Mouse (Mus musculus): ENCODE data around the gene H2-M5. TPM values are rescaled to one million over a fixed set of nuclear protein-coding genes. Genes with fewer than 3 reads are reported as not detected.
A peak's percentile ranks its signal among the peaks of the same experiment; 100 is the strongest.
"Not testable (repeated sequence)": the region's sequence is repeated elsewhere in the genome, so short reads cannot be mapped to it uniquely, and the experiment has no call there.

Gene H2-M5
- total and polyA plus RNA-seq, 2 experiments from 2014 or later: 1.9 to 2.5 TPM

DNA sequence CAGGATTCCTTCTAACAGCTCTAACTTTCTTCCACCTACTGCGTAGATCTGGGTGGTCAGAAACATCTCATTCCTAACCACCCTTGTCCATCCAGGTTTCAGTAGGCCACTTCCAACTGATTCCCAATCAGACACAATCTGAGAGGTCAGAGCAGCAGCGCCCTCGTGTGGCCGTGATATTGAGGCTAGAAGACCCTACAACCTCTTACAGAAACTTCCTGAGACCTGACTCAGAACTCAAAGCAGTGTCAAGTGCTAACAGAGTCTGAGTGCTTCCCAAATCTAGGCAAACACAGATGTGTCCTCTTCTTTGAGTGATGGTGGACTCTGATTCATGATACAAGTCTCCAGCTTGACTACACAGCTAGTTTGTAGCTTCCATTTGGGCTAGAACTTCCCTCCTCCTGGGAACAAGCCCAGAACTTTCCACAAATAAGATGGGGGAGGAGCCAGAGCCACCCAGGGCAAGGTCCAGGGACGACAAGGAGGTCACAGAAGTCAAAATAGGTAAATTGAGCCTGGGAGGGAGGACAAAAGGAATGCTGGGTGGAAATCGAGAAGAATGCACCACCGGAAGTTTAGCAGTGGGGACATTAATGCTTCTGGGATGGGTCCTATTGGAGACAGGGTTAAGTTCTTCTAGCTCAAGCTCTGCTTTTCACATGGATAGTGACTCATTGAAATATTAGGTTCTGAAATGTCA is 7.8 kb upstream of the H2-M5 start:
- no peak overlapping the region for H3K4me2 ChIP-seq (ENCODE audit: low read depth, low read length)
- H3K36me3 ChIP-seq (ENCODE audit: insufficient read depth, low read length): no peaks in the 10 kb centered on the region
- no peak overlapping the region for H3K4me3 ChIP-seq (ENCODE audit: low read length)
- no peak overlapping the region for H3K9ac ChIP-seq (replicated peaks; ENCODE audit: low read length)
- ATAC-seq (peak; percentile 73; the same call in 1 of the 2 replicates), DNase-seq (ENCODE audit: low spot score) (peak; percentile 86)
- no peak overlapping the region for H3K27ac ChIP-seq
- no peaks in the 10 kb centered on the region for H3K27me3 ChIP-seq (ENCODE audit: insufficient read depth, low read length)
- TF ChIP-seq CTCF (IDR thresholded peaks at IDR 0.05; ENCODE audit: low read depth): peak; percentile 82
- 28% methylated on average over 7 of the region's 7 CpGs for WGBS
- no peaks in the 10 kb centered on the region for H3K9me3 ChIP-seq (ENCODE audit: low read length)
- no peaks in the 10 kb centered on the region for H3K4me1 ChIP-seq (ENCODE audit: insufficient read depth, low read length)

DNA sequence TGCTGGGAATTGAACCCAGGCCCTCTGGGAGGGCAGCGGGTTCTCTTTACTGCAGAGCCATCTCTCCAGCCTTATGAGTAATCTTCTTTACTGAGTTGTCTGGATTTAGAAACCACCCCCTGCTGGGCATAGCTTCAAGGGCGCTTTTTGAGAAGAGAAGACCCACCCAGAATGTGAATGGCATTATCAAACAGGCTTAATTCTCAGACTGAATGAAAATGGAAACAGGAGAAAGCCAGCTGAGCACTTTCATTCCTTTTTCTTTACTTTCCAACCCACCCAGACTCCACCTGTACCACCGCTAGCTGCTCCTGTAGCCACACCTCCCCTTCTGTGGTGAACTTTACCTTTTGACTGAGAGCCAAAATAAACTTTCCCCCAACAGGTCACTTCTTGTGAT is 6.1 kb upstream of the H2-M5 start:
- no peak for ATAC-seq
- Histone ChIP-seq H3K9ac (replicated peaks; ENCODE audit: low read length) (no peak overlapping the region), H3K27me3 (ENCODE audit: insufficient read depth, low read length) (no peaks in the 10 kb centered on the region), H3K9me3 (ENCODE audit: low read length) (no peaks in the 10 kb centered on the region), H3K27ac (no peak overlapping the region), H3K4me1 (ENCODE audit: insufficient read depth, low read length) (no peaks in the 10 kb centered on the region), H3K36me3 (ENCODE audit: insufficient read depth, low read length) (no peaks in the 10 kb centered on the region), H3K4me2 (ENCODE audit: low read depth, low read length) (no peak overlapping the region), H3K4me3 (ENCODE audit: low read length) (no peak overlapping the region)
- no peak for DNase-seq (ENCODE audit: low spot score)
- no peak for TF ChIP-seq CTCF (IDR thresholded peaks at IDR 0.05; ENCODE audit: low read depth)
- 55% methylated on average over 3 of the region's 3 CpGs for WGBS

DNA sequence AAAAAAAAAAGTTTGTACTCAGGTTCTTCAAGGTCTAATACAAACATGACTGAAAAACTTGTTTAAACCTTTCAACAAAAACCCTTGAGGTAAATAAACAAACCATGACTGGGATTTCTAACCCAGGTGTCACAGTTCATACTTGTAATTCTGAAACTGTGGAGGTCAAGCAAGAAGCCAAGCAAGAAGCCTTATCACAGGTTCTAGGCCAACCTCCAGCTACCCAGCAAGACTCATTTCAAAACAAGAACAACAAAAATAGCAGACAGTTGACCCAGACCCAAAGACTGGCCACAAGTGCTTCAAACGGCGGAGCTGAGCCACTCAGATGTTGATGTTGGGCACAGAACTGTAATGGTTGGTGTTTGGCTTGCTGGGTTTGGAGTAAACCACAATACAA is 5.2 kb upstream of the H2-M5 start:
- Histone ChIP-seq H3K9me3 (ENCODE audit: low read length) (no peaks in the 10 kb centered on the region), H3K4me1 (ENCODE audit: insufficient read depth, low read length) (no peaks in the 10 kb centered on the region), H3K4me3 (ENCODE audit: low read length) (no peak overlapping the region), H3K9ac (replicated peaks; ENCODE audit: low read length) (no peak overlapping the region), H3K4me2 (ENCODE audit: low read depth, low read length) (no peak overlapping the region), H3K27me3 (ENCODE audit: insufficient read depth, low read length) (no peaks in the 10 kb centered on the region; the same call in 1 of the 2 replicates), H3K27ac (no peak overlapping the region), H3K36me3 (ENCODE audit: insufficient read depth, low read length) (no peaks in the 10 kb centered on the region)
- DNase-seq (ENCODE audit: low spot score) (no peak), ATAC-seq (no peak)
- WGBS: 90% methylated on average over 2 of the region's 2 CpGs
- no peak for TF ChIP-seq CTCF (IDR thresholded peaks at IDR 0.05; ENCODE audit: low read depth)

DNA sequence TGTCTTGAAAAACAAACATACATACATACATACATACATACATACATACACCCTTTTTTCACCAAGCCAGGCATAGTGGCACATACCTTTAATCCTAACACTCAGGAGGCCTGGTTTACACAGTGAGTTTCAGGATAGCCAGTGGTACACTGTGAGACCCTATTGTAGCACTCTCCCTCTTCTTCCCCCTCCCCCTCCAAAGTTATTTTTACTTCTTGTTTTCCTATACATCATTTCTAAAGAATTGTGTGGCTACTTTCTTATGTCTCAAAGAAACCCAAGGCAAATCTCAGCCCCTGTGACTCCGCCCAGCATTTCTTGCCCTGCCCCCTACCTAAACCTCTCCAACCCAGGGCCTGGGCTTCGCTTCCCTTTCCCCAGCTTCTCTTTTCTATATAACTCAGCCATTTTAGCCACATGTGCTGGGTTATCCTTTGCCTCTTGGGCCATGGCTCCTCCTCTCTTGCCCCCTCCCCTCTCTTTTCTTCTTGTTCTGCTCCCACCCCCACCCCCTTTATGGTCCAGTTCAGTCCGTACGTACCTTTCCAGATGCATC is 4.5 kb upstream of the H2-M5 start:
- H3K4me1 ChIP-seq (ENCODE audit: insufficient read depth, low read length): no peaks in the 10 kb centered on the region
- WGBS: 95% methylated on average over 4 of the region's 4 CpGs
- no peaks in the 10 kb centered on the region for H3K36me3 ChIP-seq (ENCODE audit: insufficient read depth, low read length)

DNA sequence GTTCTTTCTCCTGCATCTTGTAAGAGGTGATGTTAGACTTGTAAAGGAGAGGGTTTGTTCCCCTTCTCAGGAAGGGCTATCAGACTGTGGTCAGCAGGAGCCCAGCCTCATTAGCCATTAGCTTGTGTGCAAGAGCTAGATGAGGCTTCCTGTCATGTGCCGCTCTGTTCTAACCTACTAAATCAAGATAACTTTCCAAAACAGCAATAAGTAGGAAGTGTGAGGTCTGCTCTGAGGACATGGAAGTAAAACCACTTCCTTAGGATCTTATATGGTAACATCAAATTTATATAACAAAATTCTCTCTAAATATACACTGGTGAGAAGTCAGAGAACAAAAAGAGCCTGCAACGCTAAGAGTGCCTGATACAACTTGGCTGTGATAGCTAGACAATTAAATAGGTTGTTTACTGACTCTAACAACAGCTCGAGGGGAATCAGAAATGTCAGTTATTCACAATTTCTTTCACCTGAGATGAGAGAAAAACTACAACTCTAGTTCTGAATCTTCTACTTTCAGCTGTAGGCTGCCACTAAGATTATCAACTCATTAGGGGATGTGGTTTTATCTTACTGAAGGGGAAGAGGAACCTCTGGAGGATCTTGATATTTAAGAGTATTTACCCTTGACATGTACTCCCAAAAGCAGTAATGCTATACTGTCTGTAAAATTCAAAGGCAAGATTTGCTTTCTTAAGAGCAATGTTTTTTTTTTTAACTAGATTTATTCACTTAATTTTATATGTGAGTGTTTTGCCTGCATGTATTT is 3.2 kb upstream of the H2-M5 start:
- H3K4me1 ChIP-seq (ENCODE audit: insufficient read depth, low read length): no peaks in the 10 kb centered on the region
- H3K4me3 ChIP-seq (ENCODE audit: low read length): no peak overlapping the region
- DNase-seq (ENCODE audit: low spot score): no peak
- 74% methylated on average over 3 of the region's 3 CpGs for WGBS
- no peaks in the 10 kb centered on the region; the same call in 1 of the 2 replicates for H3K27me3 ChIP-seq (ENCODE audit: insufficient read depth, low read length)
- H3K27ac ChIP-seq: no peak overlapping the region
- no peak overlapping the region for H3K4me2 ChIP-seq (ENCODE audit: low read depth, low read length)
- TF ChIP-seq CTCF (IDR thresholded peaks at IDR 0.05; ENCODE audit: low read depth): no peak
- H3K9ac ChIP-seq (replicated peaks; ENCODE audit: low read length): no peak overlapping the region
- H3K9me3 ChIP-seq (ENCODE audit: low read length): no peaks in the 10 kb centered on the region
- H3K36me3 ChIP-seq (ENCODE audit: insufficient read depth, low read length): no peaks in the 10 kb centered on the region
- ATAC-seq: no peak

More for the DNA sequence above, 4.5 kb upstream of the H2-M5 start:
- no peak for ATAC-seq
- no peaks in the 10 kb centered on the region for H3K9me3 ChIP-seq (ENCODE audit: low read length)
- no peak for DNase-seq (ENCODE audit: low spot score)
- no peaks in the 10 kb centered on the region; the same call in 1 of the 2 replicates for H3K27me3 ChIP-seq (ENCODE audit: insufficient read depth, low read length)
- no peak overlapping the region for H3K9ac ChIP-seq (replicated peaks; ENCODE audit: low read length)
- TF ChIP-seq CTCF (IDR thresholded peaks at IDR 0.05; ENCODE audit: low read depth): no peak
- no peak overlapping the region for H3K27ac ChIP-seq
- H3K4me2 ChIP-seq (ENCODE audit: low read depth, low read length): no peak overlapping the region
- H3K4me3 ChIP-seq (ENCODE audit: low read length): no peak overlapping the region

DNA sequence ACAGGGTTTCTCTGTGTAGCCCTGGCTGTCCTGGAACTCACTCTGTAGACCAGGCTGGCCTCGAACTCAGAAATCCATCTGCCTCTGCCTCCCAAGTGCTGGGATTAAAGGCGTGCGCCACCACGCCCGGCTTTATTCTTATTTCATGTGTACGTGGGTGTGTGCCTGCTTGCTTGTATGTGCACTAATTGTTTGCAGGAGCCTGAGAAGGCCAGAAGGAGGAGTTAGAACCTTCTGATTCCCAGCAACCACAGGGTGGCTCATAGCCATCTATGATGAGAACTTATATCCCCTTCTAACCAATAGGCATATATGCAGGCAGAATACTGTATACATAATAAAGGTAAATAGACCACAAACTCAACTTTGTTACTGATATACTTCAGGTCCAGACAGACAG is 1.3 kb upstream of the H2-M5 start:
- WGBS: 95% methylated on average over 6 of the region's 6 CpGs
- not testable (repeated sequence) for H3K27me3 ChIP-seq (ENCODE audit: insufficient read depth, low read length); H3K36me3 ChIP-seq (ENCODE audit: insufficient read depth, low read length); H3K4me3 ChIP-seq (ENCODE audit: low read length); H3K4me1 ChIP-seq (ENCODE audit: insufficient read depth, low read length); H3K9me3 ChIP-seq (ENCODE audit: low read length); H3K27ac ChIP-seq; DNase-seq (ENCODE audit: low spot score); ATAC-seq; H3K4me2 ChIP-seq (ENCODE audit: low read depth, low read length); H3K9ac ChIP-seq (replicated peaks; ENCODE audit: low read length)
